Mouse (Mus musculus) heart, embryonic 12.5 days (tissue): Measurements from ENCODE around the gene Ust. TPM values are rescaled to one million over a fixed set of nuclear protein-coding genes. Genes with fewer than 3 reads are reported as not detected.

Source experiments
- ATAC-seq: fragments of 200-750 bp; cut with Nextera tagmentation; 2 replicates; pipeline ENCODE4 v1.8.0; 2017; ENCODE audit warnings: moderate TSS enrichment, moderate library complexity; ENCODE audit not compliant: insufficient number of reproducible peaks, low FRiP score
- H3K27ac ChIP-seq: fragments of 300-500 bp; sonication (generic); 2 replicates; pipeline ENCODE4 v1.5.1; 2016; ENCODE audit warnings: mild to moderate bottlenecking, moderate library complexity; ENCODE audit not compliant: poor library complexity, severe bottlenecking
- H3K27me3 ChIP-seq: fragments of 300-500 bp; sonication (generic); replicated peaks from 2 replicates; pipeline ENCODE4 v1.6.1; 2016; ENCODE audit warnings: mild to moderate bottlenecking, moderate library complexity
- H3K36me3 ChIP-seq: fragments of 300-500 bp; sonication (generic); 2 replicates; pipeline ENCODE4 v1.6.1; 2016; ENCODE audit warnings: mild to moderate bottlenecking, moderate library complexity
- H3K4me1 ChIP-seq: fragments of 300-500 bp; sonication (generic); replicated peaks from 2 replicates; pipeline ENCODE4 v1.6.1; 2016; ENCODE audit warnings: mild to moderate bottlenecking
- H3K4me2 ChIP-seq: fragments of 300-500 bp; sonication (generic); 2 replicates; pipeline ENCODE4 v1.6.1; 2016; ENCODE audit warnings: mild to moderate bottlenecking, moderate library complexity
- H3K4me3 ChIP-seq: fragments of 300-500 bp; sonication (generic); 2 replicates; pipeline ENCODE4 v1.5.1; 2016; ENCODE audit warnings: mild to moderate bottlenecking
- H3K9ac ChIP-seq: fragments of 300-500 bp; sonication (generic); 2 replicates; pipeline ENCODE4 v1.6.1; 2016; ENCODE audit warnings: mild to moderate bottlenecking, moderate library complexity
- H3K9me3 ChIP-seq: fragments of 300-500 bp; sonication (generic); replicated peaks from 2 replicates; pipeline ENCODE4 v1.6.1; 2016; ENCODE audit warnings: mild to moderate bottlenecking, moderate library complexity
- WGBS: fragments of 180-500 bp; shearing (Covaris S2); methylation state at CpG from one replicate; pipeline ENCODE4 v1.1.7; 2016; 5-methylcytosine and 5-hydroxymethylcytosine counted together
- polyA plus RNA-seq: library from polyadenylated mRNA; unstranded; fragments of >200 nt; fragmentation: Nextera tagmentation; extraction: Ambion mirVana; gene quantifications from 2 replicates; pipeline ENCODE4 v1.2.1, GENCODE M21; 2016

Ust gene
- polyA plus RNA-seq, 1 experiment from 2014 or later = 2.4 TPM

DNA sequence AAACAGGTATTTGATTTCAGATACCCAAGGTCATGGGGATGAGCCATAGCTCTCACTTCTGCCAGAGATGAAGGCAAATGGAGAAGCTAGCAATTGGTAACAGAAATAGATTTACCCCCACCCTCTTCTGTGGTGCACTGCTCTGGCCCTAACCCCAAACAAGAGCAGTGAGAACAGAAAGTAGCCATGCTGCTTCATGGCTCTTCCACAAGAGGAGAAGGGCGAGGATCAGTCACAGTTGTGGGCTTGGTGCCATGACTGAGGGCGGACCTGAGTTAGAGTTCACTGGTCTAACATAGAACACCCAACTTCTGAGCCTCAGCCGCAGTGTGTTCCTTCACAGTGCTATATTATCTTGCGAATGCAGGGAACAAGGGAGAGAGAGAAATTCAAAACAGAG, 13.8 kb downstream of the Ust start:
- Histone ChIP-seq H3K4me3 (no peak overlapping the region), H3K27ac (no peak overlapping the region), H3K9me3 (no peaks in the 10 kb centered on the region; the same call in 1 of the 2 replicates), H3K4me1 (peaks cover 8% of the 10 kb centered on the region), H3K9ac (no peak overlapping the region), H3K27me3 (no peaks in the 10 kb centered on the region), H3K36me3 (no peaks in the 10 kb centered on the region), H3K4me2 (no peak overlapping the region)
- WGBS = 79% methylated on average over 4 of the region's 4 CpGs
- ATAC-seq = no peak

DNA sequence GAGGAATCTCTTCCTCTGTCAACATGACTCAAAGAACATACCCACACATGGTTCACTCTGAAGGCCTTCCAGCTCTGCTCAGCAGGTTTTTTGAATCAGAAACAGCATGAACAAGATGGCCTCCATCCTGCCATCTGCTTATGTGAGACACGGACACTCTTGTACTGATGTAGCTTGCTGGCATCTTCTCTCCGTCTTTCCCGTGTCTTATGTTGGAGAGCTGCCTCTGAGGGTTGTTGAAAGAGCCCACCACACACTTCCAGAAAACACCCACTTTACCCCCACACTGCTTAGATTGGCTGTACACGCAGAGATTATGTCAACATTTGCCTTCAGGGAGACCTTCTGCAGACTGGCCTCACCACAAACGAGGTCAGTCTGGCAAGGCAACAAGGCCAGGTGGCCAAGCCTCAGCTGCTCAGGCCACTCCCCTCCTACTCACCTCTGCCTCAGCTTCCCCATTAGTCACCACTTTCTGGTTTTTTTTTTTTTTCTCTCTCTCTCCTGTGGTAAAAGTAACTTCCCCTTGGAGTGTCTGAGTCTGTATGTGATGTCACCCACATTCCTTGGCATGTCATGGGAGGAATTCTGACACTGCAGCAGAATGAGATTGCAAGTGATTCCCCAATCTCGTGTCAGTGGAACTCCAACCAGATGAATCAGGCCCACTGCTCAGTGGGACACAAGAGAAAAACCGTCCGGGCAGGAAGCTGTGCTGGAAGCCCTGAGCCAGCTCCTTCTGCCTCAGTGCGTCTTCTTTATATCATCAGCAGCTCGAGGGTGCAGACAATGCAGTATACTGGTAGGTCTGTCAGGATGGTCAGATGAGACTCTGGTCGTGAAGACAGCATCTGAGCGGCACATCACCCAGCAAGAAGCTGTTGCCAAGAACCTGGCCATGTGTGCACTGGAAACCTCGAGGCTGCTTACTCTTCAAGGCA, 19.4 kb downstream of the Ust start:
- 58% methylated on average over 13 of the region's 13 CpGs for WGBS
- Histone ChIP-seq H3K36me3 (no peaks in the 10 kb centered on the region), H3K9ac (no peak overlapping the region), H3K9me3 (no peaks in the 10 kb centered on the region; the same call in 1 of the 2 replicates), H3K4me2 (no peak overlapping the region), H3K4me1 (peaks cover 16% of the 10 kb centered on the region), H3K27me3 (no peaks in the 10 kb centered on the region), H3K27ac (no peak overlapping the region), H3K4me3 (no peak overlapping the region)
- no peak for ATAC-seq

DNA sequence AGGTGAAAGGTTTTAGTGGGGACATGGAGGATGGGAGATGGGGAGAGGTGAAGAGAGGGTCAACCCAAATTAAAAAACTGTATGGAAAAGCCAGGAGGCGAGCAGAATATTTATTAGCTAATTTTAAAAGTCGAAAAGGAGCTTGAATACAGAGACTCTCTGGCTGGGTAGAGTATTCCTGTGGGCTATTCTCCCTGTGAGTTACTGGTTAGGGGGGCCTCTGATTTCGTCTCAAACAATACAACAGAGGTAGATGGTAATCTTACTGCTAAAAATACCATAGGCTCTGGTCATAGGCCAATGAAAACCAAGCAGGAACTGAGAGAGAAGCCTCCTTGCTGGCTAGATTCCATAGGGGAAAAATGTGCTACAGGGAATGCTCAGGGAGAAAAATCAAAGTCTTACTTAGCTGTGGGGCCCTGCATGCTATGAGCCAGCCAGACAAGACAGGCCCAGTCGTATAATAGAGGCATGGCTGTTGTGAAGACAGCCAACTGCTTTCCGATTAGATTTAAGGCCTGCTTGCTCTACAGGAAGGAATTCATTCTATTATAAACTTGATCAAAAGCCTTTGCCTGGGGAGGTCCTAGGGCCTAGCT, 23.0 kb downstream of the Ust start:
- WGBS = 55% methylated on average over 5 of the region's 5 CpGs
- peaks cover 16% of the 10 kb centered on the region for H3K4me1 ChIP-seq
- no peaks in the 10 kb centered on the region for H3K27me3 ChIP-seq
- no peak overlapping the region for H3K4me3 ChIP-seq
- H3K9ac ChIP-seq = no peak overlapping the region
- no peaks in the 10 kb centered on the region for H3K36me3 ChIP-seq
- ATAC-seq = no peak
- peaks cover 5% of the 10 kb centered on the region; the same call in 1 of the 2 replicates for H3K9me3 ChIP-seq
- H3K4me2 ChIP-seq = no peak overlapping the region
- H3K27ac ChIP-seq = no peak overlapping the region

DNA sequence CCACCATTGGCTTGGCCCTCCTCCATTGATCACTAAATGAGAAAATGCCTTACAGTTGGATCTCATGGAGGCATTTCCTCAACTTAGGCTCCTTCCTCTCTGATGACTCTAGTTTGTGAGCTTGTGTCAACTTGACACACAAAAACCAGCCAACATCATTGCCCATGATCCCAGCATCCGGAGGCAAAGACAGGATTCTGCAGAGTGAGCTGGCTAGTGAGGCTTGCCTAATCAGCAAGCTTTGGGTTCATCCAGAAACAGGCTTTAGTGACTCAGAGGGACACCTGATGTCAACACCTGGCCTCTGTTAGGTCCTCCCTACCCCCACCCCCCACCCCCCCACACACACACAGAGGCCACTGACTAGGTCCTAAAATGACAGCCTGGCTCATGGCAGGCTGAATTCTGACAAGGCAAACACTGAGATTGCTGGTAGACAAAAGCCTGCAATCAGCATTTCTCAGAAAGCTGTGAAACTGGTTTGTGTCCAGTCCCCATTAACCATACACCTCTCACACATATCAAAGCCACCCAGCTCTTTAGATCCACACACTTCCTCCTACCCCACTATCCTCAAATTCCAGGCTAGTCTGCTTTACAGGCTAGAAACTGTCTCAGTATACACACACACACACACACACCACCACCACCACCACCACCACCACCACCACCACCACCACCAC, 26.6 kb downstream of the Ust start:
- 78% methylated on average over 1 of the region's 1 CpGs for WGBS
- Histone ChIP-seq H3K27ac (no peak overlapping the region), H3K4me3 (no peak overlapping the region), H3K4me2 (no peak overlapping the region), H3K9me3 (peaks cover 5% of the 10 kb centered on the region; the same call in 1 of the 2 replicates), H3K9ac (no peak overlapping the region), H3K4me1 (peaks cover 19% of the 10 kb centered on the region), H3K36me3 (no peaks in the 10 kb centered on the region), H3K27me3 (no peaks in the 10 kb centered on the region)
- ATAC-seq = no peak

DNA sequence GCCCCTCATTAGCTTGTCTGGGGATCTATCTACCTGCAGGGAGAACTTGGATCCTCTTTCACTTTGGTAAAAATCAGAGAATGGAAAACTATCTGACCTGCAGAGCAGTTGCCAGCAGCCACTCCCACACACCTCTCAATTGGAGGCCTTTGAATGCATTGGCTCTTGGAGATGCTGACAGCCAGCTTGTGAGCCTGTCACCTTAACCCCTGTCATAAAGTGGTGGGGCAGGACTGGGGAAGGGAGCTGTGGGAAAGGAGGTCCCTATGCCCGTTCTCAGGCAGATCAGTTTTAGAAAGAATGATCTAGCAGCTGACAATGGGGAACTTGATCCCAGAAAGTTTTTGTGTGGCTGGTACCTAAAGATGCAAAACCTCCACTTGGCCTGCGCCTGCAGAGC, 31.2 kb downstream of the Ust start:
- ATAC-seq = no peak
- peaks cover 8% of the 10 kb centered on the region for H3K4me1 ChIP-seq
- H3K9ac ChIP-seq = no peak overlapping the region
- H3K27me3 ChIP-seq = no peaks in the 10 kb centered on the region
- H3K4me3 ChIP-seq = no peak overlapping the region
- no peaks in the 10 kb centered on the region for H3K36me3 ChIP-seq
- H3K9me3 ChIP-seq = no peaks in the 10 kb centered on the region
- 61% methylated on average over 2 of the region's 2 CpGs for WGBS
- H3K4me2 ChIP-seq = no peak overlapping the region
- H3K27ac ChIP-seq = no peak overlapping the region

DNA sequence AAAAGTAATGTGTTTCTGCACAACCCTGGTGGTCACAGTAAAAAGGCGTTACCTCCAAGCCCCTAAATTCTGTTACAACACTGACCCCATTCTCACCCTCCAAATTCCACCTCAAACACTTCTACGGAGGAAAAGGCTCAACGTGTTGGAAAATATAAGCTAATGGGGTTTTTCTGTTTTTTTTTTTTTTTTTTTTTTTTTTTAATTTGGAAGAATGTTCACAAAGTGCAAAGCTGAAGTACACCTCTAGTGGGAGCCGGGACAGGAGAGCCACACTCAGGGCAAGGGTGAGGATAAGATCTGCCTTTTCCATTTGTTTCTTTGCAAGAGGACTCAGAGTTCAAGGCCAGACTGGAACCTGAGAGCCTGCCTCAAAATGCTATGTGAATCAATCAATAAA, 34.1 kb downstream of the Ust start:
- no peaks in the 10 kb centered on the region for H3K9me3 ChIP-seq
- no peak for ATAC-seq
- no peaks in the 10 kb centered on the region for H3K36me3 ChIP-seq
- no peaks in the 10 kb centered on the region for H3K27me3 ChIP-seq
- peaks cover 5% of the 10 kb centered on the region for H3K4me1 ChIP-seq
- WGBS = 73% methylated on average over 4 of the region's 4 CpGs
- H3K4me2 ChIP-seq = no peak overlapping the region
- H3K4me3 ChIP-seq = no peak overlapping the region
- H3K27ac ChIP-seq = no peak overlapping the region
- no peak overlapping the region for H3K9ac ChIP-seq

DNA sequence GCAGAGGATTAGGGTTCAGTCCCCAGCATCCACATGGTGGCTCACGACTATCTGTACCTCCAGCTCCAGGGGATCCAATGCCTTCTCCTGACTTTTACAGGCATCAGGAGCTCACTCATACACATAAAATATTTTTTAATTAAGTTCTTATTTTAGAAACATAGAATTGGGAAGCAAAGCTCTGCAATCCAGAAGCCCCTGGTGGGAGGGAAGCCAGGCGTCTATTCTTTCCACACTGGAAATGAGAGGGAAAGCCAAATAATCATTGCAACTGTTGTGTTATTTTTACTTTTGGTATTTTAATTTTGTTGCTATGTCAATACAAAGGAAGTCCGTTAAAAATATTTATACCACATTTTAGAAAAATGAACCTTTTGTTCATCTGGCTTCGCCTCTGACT, 35.8 kb downstream of the Ust start:
- H3K9me3 ChIP-seq = no peaks in the 10 kb centered on the region
- H3K9ac ChIP-seq = no peak overlapping the region
- H3K27ac ChIP-seq = no peak overlapping the region
- no peak overlapping the region for H3K4me2 ChIP-seq
- H3K36me3 ChIP-seq = no peaks in the 10 kb centered on the region
- no peak overlapping the region for H3K4me3 ChIP-seq
- H3K4me1 ChIP-seq = no peaks in the 10 kb centered on the region
- WGBS = 87% methylated on average over 4 of the region's 4 CpGs
- ATAC-seq = no peak
- H3K27me3 ChIP-seq = no peaks in the 10 kb centered on the region

DNA sequence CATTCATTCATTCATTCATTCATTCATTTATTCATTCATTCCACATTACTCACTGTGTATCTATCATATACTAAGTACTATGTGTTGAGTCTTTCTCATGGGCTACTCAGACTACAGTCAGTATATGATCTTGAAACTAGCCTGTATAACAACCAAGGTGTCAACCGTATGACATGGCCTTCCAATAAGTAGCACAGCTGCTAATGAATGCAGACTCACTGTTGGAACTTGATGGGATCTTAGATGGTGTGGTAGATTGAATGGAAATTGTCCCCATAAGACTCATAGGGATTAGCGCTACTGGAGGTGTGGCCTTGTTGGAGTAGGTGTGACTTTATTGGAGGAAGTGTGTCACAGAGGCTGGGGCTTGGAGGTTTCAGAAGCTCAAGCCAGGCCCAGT, 38.8 kb downstream of the Ust start:
- Histone ChIP-seq H3K27ac (no peak overlapping the region), H3K9me3 (peaks cover 4% of the 10 kb centered on the region; the same call in 1 of the 2 replicates), H3K9ac (no peak overlapping the region), H3K27me3 (no peaks in the 10 kb centered on the region), H3K36me3 (no peaks in the 10 kb centered on the region), H3K4me2 (no peak overlapping the region), H3K4me1 (no peaks in the 10 kb centered on the region), H3K4me3 (no peak overlapping the region)
- WGBS = 94% methylated on average over 2 of the region's 2 CpGs
- ATAC-seq = no peak

DNA sequence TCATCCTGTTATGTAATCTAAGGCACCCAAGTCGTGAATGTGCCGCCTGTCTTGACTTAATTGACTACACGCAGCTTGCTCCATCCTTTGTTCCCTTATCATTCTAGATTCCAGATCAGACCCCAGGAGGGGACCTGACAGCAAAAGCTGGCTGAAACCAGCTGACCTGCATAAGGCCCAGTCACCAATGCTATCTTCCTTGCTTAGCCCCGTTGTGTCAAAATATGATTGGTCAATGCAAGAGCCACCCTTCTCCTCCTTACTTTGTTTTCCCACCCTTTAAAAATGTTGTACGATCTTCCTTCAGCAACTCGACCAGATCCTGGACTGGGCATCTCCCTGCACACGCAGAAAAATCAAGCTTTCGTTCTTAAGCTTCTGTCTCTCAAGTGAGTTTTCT, 40.7 kb downstream of the Ust start:
- Histone ChIP-seq H3K9me3 (peaks cover 4% of the 10 kb centered on the region; the same call in 1 of the 2 replicates), H3K36me3 (no peaks in the 10 kb centered on the region), H3K4me1 (no peaks in the 10 kb centered on the region), H3K9ac (no peak overlapping the region), H3K27ac (no peak overlapping the region), H3K27me3 (no peaks in the 10 kb centered on the region), H3K4me3 (no peak overlapping the region), H3K4me2 (no peak overlapping the region)
- ATAC-seq = no peak
- 72% methylated on average over 8 of the region's 8 CpGs for WGBS

DNA sequence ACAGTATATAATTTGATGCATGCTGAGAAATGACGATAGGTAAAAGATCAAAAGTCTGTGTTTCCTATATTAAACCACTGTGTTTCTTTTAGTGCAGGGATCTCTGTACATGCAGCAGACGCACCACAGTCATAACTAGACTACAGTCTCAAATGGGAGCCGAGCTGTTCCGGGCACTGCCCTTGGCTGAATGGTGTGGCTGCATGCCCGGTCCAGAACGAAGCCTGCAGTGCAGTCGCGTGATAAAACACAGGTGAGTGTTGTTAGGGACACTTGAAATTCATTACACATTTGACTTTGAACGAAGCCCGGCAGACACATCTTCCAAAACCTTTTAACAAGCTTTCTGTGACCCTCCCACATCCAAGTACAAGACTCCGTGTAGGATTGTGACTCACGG, 46.6 kb downstream of the Ust start:
- no peak for ATAC-seq
- H3K9ac ChIP-seq = no peak overlapping the region
- H3K27me3 ChIP-seq = no peaks in the 10 kb centered on the region
- H3K4me2 ChIP-seq = no peak overlapping the region
- peaks cover 4% of the 10 kb centered on the region; the same call in 1 of the 2 replicates for H3K9me3 ChIP-seq
- no peaks in the 10 kb centered on the region for H3K36me3 ChIP-seq
- no peak overlapping the region for H3K27ac ChIP-seq
- no peak overlapping the region for H3K4me3 ChIP-seq
- peaks cover 5% of the 10 kb centered on the region; the same call in 1 of the 2 replicates for H3K4me1 ChIP-seq
- 81% methylated on average over 12 of the region's 12 CpGs for WGBS

DNA sequence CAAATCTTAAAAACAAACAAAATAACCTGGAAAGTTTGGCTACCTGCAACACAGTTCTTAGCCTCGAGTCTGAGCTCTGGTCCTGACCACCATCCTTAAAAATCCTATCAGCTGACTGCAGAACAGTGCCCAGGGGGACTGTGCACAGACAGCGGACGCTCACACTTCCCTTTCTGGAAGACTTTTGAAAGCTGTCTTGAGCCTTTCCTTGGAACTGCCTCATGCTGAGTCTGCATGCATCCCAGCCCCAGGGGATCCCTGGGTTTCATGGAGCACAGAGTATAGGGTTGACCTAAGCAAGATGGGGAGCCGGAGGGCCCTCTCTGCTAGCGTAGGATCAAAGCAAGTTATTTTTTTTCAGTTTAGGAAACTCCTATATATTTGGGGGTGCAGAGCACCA, 47.6 kb downstream of the Ust start:
- Histone ChIP-seq H3K4me2 (no peak overlapping the region), H3K27ac (no peak overlapping the region), H3K4me3 (no peak overlapping the region), H3K36me3 (no peaks in the 10 kb centered on the region), H3K4me1 (peaks cover 5% of the 10 kb centered on the region; the same call in 1 of the 2 replicates), H3K9ac (no peak overlapping the region), H3K27me3 (no peaks in the 10 kb centered on the region), H3K9me3 (peaks cover 4% of the 10 kb centered on the region; the same call in 1 of the 2 replicates)
- WGBS = 77% methylated on average over 5 of the region's 5 CpGs
- ATAC-seq = no peak
